Mouse (Mus musculus): ENCODE results near the gene Rassf7.

The Rassf7 gene

DNA sequence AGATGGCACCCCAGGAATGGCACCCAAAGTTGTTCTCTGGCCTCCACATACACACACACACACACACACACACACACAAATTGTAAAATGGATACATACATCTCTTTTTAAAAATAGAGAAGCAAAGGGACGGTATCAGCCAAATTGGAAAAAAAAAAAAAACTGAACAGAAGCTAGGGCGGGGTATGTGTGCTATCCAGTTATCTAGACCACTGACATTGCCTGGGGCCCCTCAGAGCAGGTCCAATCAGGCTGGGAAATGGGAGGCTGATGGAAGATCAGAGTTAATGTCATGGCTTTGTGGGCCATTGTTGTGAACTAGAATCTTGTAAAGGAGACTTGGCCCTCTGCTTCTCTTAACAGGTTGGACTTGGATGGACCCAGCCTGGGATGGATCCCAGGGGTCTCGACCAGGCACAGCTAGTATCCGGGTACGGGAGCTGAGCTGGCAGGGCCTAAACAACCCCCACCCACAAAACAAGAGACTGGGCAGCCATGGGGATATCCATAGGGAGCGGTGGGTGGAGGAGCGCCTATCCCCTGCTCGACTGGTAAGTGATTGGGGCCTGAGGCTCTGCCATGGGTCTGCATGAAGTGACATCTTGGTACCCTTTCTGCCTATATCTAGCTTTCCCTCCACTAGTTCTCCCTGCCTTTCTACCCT, 18.9 kb upstream of the Rassf7 start:
- DNase-seq (ENCODE audit: low read depth, low spot score) = no peak

DNA sequence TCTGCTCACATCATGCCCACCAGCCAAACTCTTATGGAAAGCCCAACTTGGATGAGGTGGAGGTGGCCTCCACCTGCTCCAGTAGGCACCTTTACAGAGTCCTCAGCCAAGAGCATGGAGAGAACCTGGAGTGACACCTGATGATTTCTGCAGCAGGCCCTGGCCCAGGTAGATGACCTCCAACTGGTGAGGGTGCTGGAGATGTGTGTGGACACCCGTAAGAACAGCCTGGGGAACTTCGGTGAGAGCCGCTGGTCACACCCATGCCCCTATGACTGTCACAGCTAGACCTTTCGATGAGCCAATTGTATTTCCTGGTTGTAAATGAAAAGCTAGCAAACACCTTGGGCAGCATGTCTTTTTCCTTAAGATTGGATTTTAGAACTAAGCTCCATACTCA, 17.5 kb upstream of the Rassf7 start:
- no peak for DNase-seq (ENCODE audit: low read depth, low spot score)

DNA sequence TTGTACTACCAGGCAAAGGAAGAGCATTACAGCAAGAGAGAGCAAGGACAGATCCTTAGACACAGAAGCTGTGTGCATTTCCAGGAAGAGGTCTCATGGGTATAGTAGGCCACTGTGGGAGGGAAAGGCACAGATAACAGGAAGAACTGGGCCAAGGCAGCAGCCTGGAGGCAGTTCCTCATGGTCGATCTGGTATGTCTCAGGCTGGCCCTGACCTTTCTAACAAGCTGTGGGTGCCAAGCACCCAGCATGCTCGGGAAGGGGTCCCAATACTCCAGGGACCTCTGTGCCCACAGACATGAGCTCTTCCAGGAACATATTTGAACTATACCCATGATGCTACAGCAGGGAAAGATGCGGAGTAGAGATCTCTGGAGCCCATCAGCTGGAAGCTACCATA, 11.1 kb upstream of the Rassf7 start:
- no peak for DNase-seq (ENCODE audit: low read depth, low spot score)

DNA sequence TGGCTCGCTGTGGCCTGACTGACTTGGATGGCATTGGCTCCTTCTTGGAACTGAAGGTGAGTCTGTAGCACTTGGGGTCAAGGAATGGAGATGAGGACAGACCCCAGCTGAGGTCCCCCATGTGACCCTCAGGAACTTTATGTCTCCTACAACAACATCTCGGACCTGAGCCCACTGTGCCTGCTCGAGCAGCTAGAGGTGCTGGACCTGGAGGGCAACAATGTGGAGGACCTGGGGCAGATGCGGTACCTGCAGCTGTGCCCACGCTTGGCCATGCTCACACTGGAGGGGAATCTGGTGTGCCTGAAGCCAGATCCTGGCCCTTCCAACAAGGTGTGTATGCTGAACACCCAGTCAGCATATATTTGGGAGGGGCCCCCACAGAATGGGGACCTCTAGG, 10.2 kb upstream of the Rassf7 start:
- DNase-seq (ENCODE audit: low read depth, low spot score) = no peak

DNA sequence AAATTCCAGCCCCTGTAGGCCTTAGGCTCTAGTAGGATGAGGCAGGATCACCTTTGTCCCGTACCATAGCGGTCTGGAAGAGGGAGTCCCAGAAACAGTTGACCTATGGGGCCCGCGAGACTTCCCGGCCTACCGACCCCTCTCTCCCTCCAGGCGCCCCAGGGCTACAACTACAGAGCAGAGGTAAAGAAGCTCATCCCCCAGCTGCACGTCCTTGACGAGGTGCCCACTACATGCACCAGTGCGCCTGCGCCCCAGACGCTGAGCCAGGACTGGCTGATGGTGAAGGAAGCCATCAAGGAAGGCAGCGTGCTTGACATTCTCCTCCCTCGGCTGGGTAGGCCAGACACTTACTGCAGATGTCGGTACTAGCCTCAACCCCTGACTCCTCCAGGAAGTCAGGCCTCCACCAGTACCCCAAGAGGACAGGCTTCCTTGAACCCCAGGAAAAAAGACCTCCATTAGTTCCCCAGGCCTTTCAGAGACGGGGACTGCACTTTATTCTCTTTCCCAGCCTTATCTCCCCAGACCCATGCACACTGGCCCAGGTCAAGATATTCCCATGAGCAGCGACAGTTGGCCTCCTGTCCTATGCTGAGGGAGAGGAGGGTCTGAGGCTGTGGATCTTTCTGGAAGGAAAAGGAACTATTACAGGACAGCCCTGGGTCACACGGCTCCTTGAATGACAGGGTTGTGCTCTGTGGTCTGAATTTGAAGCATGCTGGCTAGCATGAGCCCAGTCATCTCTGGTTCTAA, 9.3 kb upstream of the Rassf7 start:
- DNase-seq (ENCODE audit: low read depth, low spot score) = no peak

DNA sequence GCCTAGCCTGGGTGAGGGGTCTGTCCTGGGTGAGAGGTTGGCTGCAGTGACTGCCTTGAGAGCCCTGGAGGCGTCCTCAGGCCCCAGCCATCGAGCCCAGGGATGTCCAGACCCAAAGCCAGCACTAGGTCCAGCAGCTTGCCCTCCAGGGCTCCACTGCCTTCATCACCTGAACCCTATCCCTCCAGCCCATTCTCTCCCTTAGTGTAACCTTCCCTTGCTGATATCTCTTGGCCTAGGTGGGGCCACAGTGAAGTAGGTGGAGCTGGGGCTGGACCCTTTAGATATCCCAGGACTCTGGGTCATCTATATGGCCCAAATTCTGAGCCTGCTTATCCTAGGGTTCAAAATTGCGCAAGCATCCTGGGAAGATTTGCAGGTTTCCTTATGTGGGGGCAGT, 6.1 kb upstream of the Rassf7 start:
- DNase-seq (ENCODE audit: low read depth, low spot score) = no peak

DNA sequence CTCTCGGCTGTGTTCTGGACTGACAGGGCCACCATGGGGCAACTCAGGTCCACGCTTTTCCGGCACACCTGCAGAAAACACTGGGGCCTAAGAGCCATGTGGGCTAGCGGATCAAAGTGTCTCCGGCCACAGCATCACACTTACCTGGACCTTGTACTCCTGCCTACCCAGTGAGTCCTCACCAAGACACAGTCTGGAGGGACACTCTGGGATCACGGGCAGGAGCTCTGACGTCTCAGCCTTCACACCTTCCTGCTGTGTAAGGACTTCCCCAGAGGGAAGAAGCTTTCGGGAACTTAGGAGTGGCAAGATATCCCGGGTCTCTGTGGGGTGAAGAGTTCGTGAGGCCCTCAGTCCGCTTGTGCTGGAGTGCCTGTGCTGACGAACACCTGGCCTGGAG, 5.5 kb upstream of the Rassf7 start:
- DNase-seq (ENCODE audit: low read depth, low spot score) = no peak

DNA sequence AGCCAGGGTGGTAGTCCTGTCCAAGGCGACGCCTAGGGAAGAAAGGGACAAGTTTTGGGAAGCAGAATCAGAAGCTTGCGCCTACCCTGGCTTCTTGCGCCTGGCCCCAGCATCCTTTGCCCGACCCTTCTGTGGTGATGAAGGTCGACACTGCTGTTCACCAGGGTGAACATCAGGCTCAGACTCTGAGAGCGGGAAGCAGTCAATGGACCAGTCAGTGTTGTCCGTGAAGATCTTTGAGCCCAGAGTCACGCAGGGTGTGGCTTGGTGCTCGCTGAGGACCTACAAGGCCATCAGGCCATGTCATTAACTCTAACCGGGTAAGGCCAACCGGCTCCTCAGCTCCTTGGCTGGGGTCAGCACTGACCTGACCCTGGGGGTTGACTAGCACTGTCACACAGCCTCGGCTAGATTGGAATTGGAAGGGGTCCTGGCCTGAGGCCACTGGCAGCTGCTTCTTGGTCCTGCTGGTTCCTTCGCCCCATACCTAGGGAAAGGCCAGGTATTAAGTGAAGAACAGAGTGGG, 5.0 kb upstream of the Rassf7 start:
- no peak for DNase-seq (ENCODE audit: low read depth, low spot score)

DNA sequence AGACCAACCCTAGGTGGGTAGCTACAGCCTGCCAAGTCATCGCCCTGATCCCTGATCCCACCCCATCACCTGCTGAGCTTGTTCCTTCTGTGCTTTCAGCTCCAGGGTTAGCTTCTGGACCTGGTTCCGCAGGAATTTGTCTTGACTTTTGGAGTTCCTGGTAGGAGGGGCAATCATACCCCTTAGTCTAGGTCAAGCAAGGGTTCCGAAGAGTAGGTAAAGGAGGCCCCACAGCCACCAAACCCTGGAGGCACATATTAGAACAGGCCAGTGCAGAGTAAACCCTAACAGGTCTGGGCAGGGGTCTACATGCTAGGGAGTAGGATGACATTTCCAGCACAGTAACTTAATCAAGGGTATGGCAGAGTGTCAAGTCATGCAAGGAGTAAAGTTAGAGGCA, 2.5 kb upstream of the Rassf7 start:
- no peak for DNase-seq (ENCODE audit: low read depth, low spot score)

DNA sequence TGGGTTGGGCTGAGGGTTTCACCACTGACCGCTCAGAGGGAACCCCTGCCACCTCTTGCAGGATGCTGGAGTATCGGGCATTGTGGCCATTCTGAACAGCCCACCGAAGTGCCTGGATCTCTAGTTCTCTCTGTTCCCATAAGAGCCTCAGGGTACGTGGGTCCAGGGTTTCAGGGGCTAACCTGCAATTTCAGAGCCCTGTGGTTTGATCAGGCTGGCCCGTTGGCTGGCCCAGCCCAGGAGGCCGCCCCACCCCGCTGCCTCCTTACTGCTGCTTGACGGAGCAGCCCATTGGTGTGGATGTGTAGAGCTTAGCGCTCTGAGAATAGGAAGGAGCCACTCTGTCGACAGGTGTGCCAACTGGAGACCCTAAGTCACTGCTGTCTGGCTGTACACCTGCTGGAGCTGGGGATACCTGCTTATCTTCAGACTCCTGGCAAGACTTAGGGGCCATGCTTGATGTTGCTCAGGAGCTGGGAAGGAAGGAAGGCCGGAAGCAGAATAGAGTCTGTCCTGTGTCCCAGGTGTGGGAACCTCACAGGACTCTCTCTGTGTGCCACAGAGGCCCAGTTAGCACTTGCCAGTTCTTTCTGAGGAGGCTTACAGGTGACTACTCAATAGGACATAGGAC, 1.9 kb upstream of the Rassf7 start, which contains the start of gene Lmntd2:
TSS of gene Lmntd2 (minus strand) at position 476 of the 631 bp plus-strand sequence.
- no peak for DNase-seq (ENCODE audit: low read depth, low spot score)

DNA sequence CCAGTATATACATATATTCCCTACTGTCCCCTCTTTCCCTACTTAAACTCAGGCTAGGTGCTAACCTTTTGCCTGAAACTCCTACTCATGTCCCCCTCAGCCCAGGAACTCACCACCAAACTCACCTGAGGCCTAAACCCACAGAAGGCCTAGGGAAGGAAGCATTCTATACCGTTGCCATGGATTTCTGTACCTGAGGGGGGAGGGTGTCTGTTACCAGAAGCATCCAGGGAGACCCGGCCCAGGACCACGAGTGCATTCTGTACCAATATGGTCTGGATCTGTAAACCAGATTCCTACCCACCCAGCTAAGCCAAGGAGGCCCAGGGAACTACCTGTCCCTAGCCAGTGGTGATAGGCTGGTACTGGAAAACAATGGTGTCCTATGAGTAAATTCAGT, 1.4 kb upstream of the Rassf7 start:
- DNase-seq (ENCODE audit: low read depth, low spot score) = no peak

DNA sequence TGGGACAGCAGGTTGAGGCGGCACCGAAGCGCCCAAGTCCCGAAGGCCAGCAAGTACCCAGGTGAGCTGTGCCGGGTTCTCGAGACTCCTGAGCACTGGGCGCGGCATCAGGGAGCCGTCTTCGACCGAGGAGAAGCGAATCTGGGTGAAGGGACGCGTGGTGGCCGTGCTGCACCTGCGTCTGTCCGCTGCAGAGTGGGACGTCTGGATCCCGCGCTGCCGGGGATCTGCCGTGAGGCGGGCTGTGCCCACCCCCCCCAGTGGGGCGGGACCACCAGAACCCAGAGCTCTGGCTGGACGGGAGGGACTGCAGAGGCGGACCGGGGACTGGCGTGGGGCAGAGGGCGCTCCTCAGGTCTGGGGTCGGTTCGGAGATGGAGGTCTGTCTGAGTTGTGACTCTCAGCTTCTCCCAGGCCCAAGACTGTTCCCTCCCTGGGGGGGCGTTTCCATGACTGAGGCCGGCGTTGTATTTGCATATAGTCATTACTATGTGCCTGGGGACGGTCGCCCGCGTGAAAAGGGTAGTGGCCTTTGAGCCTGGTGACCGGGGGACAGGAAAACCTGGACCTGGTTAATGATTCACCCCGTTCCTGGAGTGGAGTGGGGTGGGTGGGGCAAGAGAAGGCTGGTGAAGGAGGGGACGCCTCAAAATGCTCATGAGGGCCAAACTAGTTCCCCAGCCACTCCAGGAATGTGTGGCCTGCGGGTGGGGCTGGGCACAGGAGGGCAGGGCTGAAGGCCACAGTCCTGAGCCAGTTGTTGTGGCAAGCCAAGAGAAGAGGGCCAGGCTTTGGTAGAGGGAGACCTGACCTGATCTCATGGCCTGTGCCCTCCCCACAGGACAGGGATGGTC, 447 bp downstream of the Rassf7 start:
- peak; percentile 65 for DNase-seq (ENCODE audit: low read depth, low spot score)

DNA sequence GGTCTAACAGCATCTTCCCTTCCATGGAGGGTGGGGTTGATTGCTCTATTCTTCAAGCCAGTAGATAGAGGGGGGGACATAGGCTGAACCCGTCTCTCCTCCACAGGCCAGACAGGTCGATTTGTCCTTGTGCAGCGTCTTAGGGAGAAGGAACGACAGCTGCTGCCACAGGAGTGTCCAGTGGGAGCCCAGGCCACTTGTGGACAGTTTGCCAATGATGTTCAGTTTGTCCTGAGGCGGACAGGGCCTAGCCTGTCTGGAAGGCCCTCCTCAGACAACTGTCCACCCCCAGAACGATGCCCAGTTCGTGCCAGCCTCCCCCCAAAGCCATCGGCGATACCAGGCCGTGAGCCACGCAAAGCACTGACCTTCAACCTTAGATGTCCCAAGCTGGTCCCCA, 1.2 kb downstream of the Rassf7 start:
- no peak for DNase-seq (ENCODE audit: low read depth, low spot score)

DNA sequence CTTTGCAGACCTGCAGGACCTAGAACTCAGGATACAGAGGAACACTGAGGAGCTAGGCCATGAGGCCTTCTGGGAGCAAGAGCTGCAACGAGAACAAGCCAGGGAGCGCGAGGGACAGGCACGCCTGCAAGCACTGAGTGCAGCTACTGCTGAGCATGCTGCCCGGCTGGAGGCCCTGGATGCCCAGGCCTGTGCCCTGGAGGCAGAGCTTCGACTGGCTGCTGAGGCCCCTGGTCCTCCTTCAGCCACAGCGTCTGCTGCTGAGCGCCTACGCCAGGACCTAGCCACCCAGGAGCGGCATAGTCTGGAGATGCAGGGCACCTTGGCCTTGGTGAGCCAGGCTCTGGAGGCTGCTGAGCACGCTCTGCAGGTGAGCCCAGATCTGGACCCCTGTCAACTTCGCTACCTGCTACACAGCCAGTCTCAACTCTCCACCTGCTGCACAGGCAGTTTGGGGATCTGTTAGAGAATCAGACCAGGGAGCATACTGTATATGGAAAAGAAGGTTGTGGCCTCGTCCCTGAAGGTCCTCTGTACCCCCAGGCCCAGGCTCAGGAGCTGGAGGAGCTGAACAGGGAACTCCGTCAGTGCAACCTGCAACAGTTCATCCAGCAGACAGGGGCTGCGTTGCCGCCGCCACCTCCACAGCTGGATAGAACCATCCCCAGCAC, 1.8 kb downstream of the Rassf7 start:
- no peak for DNase-seq (ENCODE audit: low read depth, low spot score)

DNA sequence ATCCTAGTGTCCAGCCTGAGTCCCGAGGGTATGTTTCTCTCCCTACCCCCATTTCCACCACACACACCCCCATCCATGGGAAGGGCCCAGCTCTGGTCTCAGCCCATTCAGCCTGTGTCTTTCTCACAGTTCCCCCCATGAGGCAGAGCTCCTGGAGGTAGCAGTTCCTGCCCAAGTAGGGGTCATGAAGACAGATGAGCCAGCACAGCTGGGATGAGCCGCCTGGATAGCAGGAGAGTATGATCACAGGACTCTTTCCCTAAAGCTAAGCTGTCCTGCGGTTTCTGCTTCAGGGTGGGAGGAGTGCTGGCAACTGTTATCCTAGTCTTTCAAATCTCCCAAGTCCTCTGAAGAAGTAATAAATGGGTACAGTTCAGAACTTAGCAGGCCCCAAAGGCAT, 2.5 kb downstream of the Rassf7 start:
- DNase-seq (ENCODE audit: low read depth, low spot score) = no peak

DNA sequence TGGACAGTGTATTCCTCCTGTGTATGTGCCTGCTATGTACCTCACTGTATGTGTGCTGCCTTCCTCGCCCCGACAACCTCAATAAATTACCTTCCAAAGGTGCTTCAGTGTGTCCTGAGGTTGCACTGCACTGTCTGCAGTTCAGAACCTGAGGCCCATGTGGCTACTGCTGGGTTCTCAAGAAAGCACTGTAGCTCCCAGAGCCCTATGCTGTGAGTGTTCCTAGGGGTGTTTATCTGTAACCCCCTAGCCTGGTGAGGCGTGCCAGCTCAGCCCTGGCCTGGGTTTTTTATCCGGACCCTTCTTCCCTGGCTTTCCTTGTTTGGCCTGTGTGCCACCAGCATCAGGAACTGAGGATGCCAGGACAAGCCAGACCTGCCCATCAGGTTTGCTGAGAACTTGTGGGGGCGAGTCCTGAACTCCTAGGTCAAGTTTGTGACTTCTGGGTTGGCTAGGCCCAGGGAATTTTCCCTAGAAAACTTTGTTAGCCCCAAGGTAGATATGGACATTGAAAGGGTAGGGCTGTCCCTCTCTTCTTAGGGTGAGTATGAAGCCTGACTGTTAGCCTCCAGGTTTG, 3.0 kb downstream of the Rassf7 start:
- no peak for DNase-seq (ENCODE audit: low read depth, low spot score)

DNA sequence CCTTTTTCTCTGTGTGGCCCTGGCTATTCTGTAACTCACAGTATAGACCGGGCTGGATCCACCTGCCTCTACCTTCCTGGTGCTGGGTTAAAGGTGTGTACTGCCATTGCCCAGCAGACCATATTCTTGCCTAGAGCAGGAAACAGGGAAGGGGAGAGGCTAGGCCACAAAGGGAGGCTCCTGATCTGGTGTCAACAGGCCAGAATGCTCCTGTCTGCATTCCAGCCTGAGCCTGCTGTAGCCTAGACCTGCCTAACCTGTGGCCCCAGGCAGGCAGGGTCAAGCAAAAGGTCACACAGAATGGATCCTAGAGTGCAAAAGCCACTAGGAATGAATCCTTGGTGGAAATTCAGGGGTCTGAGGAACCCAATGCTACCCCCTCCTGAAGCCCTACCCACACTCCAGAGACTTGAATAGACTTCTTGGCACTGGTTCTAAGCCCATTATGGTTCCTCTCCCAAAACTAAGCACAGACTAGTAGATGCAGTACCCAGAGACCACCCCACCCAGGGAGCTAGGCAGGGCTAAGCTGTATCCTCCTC, 4.0 kb downstream of the Rassf7 start:
- peak; percentile 44 for DNase-seq (ENCODE audit: low read depth, low spot score)

DNA sequence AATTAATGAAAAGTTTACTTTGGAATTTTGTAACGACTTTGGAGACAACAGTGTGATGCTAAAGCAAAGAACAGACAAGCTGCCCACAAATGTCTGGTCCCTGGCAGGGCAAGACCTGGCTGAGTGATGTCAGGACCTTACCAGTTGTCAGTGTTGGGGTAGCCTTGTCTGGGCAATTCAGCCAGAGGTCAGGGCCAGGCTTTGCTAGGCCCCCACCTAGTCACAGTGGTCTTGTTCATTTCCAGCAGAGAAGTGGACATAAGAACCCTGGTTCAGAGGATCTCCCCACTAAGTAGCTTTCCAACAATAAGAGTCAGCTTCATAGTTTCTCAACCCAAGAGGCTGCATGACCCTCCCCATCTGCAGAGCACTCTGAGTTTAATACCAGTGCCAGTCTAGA, 4.7 kb downstream of the Rassf7 start:
- no peak for DNase-seq (ENCODE audit: low read depth, low spot score)

DNA sequence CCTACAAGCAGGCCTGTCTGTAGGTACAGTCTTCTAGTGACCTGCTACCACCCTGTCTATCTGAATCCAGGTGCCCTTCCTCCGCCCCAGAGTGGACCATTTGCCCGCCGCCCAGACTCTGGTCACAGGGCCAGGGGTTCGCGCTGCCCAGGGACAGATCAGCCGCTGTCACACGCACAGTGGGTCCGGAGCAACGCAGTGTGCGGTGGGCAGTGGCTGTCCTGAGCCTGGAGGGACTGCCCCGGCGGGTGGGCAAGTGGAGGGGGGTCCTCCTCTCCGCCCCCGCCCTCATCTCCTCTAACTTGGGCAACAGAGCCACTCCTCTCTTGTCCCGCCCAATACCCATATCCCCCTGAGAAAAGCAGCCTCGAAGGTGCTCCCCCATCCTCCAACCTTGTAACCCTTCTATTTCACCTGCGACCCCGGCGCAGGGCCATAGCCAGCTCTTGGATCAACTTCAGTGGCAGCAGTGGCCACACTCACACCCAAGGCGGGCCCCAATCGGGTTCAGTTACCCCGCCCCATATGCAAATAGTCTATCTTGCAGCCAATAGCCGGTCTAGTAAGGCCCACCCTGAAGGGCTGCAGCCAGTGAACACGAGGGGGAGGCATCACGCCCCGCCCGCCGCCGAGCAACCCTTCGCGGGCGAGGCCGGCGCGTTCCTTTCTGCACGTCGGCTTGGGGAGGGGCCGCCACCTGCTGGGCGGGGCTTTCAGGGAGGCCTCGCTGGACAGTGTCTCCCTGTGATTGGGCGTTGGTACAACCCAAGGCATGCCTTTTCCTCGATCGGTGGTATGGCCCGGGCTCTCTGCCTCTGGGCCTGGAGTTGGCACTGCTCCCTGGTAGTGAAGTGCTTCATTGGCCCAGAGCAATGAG, 5.8 kb downstream of the Rassf7 start:
- DNase-seq (ENCODE audit: low read depth, low spot score) = peak; percentile 96

DNA sequence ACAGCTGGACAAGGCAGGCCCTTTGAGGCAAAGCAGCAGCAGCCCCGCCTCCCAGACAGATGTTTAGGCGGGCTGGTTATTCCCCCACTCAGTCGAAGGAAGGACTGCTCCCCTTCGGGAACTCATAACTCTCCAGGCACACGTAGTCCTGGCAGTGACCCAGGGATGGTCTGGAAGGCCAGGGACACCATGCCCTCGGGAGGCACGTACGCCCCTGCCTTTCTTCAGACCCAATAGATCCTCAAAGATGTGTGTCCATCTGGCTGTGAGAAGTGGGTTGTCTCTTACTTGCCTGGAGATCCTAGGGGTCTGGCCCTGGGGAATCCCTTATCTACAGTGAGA, 6.4 kb downstream of the Rassf7 start:
- no peak for DNase-seq (ENCODE audit: low read depth, low spot score)

All from ES-CJ7 (cell line).